Mouse (Mus musculus) midbrain, embryonic 14.5 days (tissue): ENCODE data around the gene Kcnq5. TPM values are rescaled to one million over a fixed set of nuclear protein-coding genes. Genes with fewer than 3 reads are reported as not detected.

ENCODE experiments used
- ATAC-seq: fragments of 200-750 bp; cut with Nextera tagmentation; 2 replicates; pipeline ENCODE4 v1.8.0; 2017; ENCODE audit warnings: moderate number of reproducible peaks, moderate library complexity; ENCODE audit not compliant: low FRiP score, low TSS enrichment
- DNase-seq: peaks from one replicate; pipeline ENCODE4 v3.0.0-alpha.2; 2015
- H3K27ac ChIP-seq: fragments of 300-500 bp; sonication (generic); replicated peaks from 2 replicates; pipeline ENCODE4 v1.5.1; 2014; ENCODE audit warnings: mild to moderate bottlenecking, low read depth, low read length, moderate library complexity
- H3K27me3 ChIP-seq: fragments of 300-500 bp; sonication (generic); 2 replicates; pipeline ENCODE4 v1.6.1; 2014; ENCODE audit warnings: low read length, control low read depth, mixed read lengths; ENCODE audit not compliant: control insufficient read depth, insufficient read depth
- H3K36me3 ChIP-seq: fragments of 300-500 bp; sonication (generic); 2 replicates; pipeline ENCODE4 v1.6.1; 2014; ENCODE audit warnings: low read length, control low read depth; ENCODE audit not compliant: control insufficient read depth, insufficient read depth
- H3K4me1 ChIP-seq: fragments of 300-500 bp; sonication (generic); 2 replicates; pipeline ENCODE4 v1.6.1; 2014; ENCODE audit warnings: mild to moderate bottlenecking, antibody characterized with exemption, low read length, control low read depth; ENCODE audit not compliant: control insufficient read depth, insufficient read depth
- H3K4me2 ChIP-seq: fragments of 300-500 bp; sonication (generic); 2 replicates; pipeline ENCODE4 v1.6.1; 2014; ENCODE audit warnings: mild to moderate bottlenecking, low read length, moderate library complexity
- H3K4me3 ChIP-seq: fragments of 300-500 bp; sonication (generic); replicated peaks from 2 replicates; pipeline ENCODE4 v1.5.1; 2014; ENCODE audit warnings: low read depth, low read length
- H3K9ac ChIP-seq: fragments of 300-500 bp; sonication (generic); replicated peaks from 2 replicates; pipeline ENCODE4 v1.6.1; 2014; ENCODE audit warnings: mild to moderate bottlenecking, low read length, moderate library complexity
- H3K9me3 ChIP-seq: fragments of 300-500 bp; sonication (generic); 2 replicates; pipeline ENCODE4 v1.6.1; 2016; ENCODE audit warnings: low read length, control low read depth, mixed read lengths; ENCODE audit not compliant: control insufficient read depth
- WGBS: fragments of 180-500 bp; shearing (Covaris S2); extraction: QIAGEN DNeasy Blood & Tissue Kit; methylation state at CpG from one replicate; pipeline ENCODE4 v1.1.7; 2014; 5-methylcytosine and 5-hydroxymethylcytosine counted together
- polyA plus RNA-seq: library from polyadenylated mRNA; unstranded; fragments of >200 nt; fragmentation: Nextera tagmentation; extraction: Ambion mirVana; gene quantifications from 2 replicates; pipeline ENCODE4 v1.2.1, GENCODE M21; 2014

Gene Kcnq5
- polyA plus RNA-seq, 1 experiment from 2014 or later: 1.2 TPM

DNA sequence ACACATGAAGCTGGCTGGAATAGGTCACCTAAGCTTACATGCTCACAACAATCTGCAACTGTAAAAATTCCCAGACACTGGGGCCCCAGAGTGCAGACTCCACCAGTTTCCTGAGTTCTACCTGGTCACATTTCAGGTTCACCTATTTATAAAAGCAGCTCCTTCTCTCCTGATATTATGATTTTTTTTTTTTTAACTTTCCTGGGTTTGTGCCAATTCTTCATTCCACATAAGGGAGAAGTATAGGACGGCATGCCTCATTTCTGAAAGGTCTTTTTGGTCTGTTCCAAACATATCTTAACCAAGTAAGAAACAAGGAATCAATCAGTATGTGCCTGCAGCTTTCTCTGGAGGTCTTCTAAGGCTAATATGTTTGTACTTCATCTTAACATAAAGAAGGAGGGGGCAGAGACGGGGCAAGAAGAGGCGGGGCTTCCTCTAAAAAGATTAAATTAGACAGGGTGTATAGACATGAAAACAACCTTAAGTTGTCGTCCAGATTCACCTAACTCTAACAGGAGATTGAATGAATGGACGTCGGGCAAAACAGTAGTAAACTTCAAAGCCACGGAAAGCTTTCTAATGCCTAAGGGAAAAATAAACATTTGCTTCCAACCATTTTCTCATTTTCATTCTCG is 2.0 kb downstream of the Kcnq5 start:
- 46% methylated on average over 8 of the region's 8 CpGs for WGBS
- no peak for ATAC-seq
- DNase-seq: peak; percentile 4

DNA sequence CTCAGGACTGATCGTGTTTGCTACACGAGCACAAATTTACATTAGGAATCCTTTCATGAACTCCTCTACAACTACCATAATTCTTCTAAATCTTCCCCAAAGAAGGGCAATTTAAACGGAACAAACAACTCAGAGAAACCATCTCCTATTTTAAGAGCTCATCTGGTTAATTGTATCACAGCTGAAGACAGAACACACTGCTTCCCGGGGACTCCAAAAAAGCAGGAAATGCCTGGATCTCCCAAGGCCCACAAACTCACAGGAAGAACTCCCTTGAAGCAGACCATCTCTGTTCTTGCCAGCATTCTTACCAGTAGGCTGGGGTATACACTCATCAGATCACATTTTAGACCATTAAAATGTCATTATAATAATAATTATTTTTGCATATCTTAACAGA is 3.7 kb downstream of the Kcnq5 start:
- Histone ChIP-seq H3K4me3 (no peak overlapping the region), H3K36me3 (no peaks in the 10 kb centered on the region), H3K4me1 (peaks cover 10% of the 10 kb centered on the region), H3K27me3 (peaks cover 19% of the 10 kb centered on the region), H3K9ac (no peak overlapping the region), H3K27ac (no peak overlapping the region), H3K9me3 (no peaks in the 10 kb centered on the region), H3K4me2 (no peak overlapping the region)
- 77% methylated on average over 4 of the region's 4 CpGs for WGBS
- DNase-seq: no peak
- ATAC-seq: no peak

More for the DNA sequence above, 2.0 kb downstream of the Kcnq5 start:
- Histone ChIP-seq H3K27me3 (peaks cover 23% of the 10 kb centered on the region), H3K36me3 (no peaks in the 10 kb centered on the region), H3K27ac (no peak overlapping the region), H3K4me2 (peak overlapping the region; percentile 98), H3K9me3 (no peaks in the 10 kb centered on the region), H3K4me3 (peak overlapping the region; percentile 74), H3K4me1 (peaks cover 10% of the 10 kb centered on the region), H3K9ac (no peak overlapping the region)

DNA sequence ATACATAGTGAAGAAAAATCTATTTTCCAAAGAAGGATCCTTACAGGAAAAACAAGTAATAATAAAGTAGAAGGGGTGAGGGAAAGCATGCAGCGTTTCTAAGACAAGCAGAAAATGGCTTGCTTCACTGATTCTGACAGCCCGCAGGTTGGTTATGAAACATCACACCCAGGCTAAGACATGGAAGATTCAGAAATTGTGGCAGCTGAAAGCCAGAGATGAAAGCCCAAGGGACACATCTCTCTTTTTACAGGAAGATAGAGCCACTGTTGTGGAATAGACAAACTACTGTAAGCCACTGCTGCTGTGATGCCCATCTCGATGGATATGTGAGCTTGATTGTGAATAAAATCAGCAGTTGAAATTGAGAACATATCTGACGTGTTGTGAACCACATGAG is 20.9 kb downstream of the Kcnq5 start:
- H3K27ac ChIP-seq: no peak overlapping the region
- H3K9me3 ChIP-seq: no peaks in the 10 kb centered on the region
- H3K9ac ChIP-seq: no peak overlapping the region
- 82% methylated on average over 4 of the region's 4 CpGs for WGBS
- DNase-seq (peak; percentile 15), ATAC-seq (no peak)
- H3K36me3 ChIP-seq: no peaks in the 10 kb centered on the region
- no peak overlapping the region for H3K4me3 ChIP-seq
- no peaks in the 10 kb centered on the region for H3K27me3 ChIP-seq
- H3K4me1 ChIP-seq: no peaks in the 10 kb centered on the region
- no peak overlapping the region for H3K4me2 ChIP-seq

DNA sequence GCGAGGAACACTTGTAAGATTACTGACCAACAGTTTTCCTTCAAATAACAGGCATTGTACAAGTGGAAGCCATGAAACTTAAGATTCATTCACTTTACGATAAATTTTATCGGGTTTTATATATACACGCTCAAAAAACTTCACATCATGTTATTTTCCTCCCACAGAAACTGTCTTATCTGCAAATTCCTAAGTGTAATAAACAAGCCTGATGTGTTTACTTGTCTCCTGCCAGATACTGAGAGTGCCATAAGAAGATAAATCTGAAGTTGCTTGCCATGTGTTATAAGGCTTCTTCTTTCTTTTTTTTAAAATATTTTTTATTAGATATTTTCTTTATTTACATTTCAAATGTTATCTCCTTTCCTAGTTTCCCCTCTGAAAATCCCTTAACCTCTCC is 34.6 kb downstream of the Kcnq5 start:
- ATAC-seq (no peak), DNase-seq (no peak)
- no peaks in the 10 kb centered on the region for H3K9me3 ChIP-seq
- no peaks in the 10 kb centered on the region for H3K36me3 ChIP-seq
- H3K9ac ChIP-seq: no peak overlapping the region
- 96% methylated on average over 4 of the region's 4 CpGs for WGBS
- H3K27ac ChIP-seq: no peak overlapping the region
- no peaks in the 10 kb centered on the region for H3K4me1 ChIP-seq
- H3K4me2 ChIP-seq: no peak overlapping the region
- no peak overlapping the region for H3K4me3 ChIP-seq
- H3K27me3 ChIP-seq: no peaks in the 10 kb centered on the region

DNA sequence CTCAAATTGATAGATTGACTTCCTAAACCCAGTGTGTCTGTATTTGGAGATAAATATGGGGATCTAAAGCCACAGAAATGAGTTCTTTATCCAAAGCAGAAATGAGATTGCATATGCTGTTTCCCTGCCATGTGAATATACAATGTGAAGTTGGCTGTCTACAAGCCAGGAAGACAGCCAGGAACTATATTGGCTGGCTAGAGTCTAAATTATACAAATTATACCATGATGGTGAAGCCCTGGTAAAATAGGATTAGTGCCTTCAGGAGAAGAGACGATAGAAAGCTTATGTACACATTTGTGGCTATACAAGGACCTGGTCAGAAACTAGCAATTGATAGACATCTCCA is 38.5 kb downstream of the Kcnq5 start:
- no peak for ATAC-seq
- H3K4me1 ChIP-seq: no peaks in the 10 kb centered on the region
- H3K27me3 ChIP-seq: no peaks in the 10 kb centered on the region
- H3K9ac ChIP-seq: no peak overlapping the region
- H3K27ac ChIP-seq: no peak overlapping the region
- no peak overlapping the region for H3K4me2 ChIP-seq
- 74% methylated on average over 1 of the region's 1 CpGs for WGBS
- no peaks in the 10 kb centered on the region for H3K36me3 ChIP-seq
- no peaks in the 10 kb centered on the region for H3K9me3 ChIP-seq
- H3K4me3 ChIP-seq: no peak overlapping the region
- no peak for DNase-seq

DNA sequence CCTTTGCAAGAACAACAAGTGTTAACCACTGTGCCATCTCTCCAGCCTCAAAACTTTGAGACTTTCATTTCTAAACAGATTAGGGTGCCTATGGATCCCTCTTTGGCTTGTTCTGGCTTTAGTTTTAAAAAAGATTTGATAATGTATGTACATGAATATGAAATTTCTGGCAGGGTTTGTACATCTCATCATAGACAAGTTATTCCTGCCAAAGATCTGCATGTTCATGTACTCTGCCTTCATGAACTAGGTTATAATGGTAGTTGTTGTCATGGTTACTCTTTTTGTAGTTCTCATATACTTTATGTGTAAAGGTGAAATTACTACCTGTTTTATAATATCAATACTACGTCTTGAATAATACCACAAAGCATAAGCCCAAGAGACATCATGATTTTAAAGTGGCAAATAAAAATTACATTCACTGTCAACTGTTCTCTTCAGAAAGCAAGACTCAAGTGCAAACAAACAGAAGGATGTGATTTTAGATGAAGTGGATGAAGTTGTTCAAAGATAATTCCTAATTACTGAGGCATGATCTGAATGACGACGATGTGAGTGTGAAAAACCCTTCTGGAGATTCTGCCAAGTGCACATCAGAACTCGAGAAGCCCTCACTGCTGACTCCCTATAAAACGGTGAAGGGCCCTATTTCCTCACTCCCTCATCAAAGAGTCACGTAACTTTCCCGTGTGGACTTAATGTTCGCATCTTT is 39.0 kb downstream of the Kcnq5 start:
- Histone ChIP-seq H3K4me2 (no peak overlapping the region), H3K9ac (no peak overlapping the region), H3K4me1 (no peaks in the 10 kb centered on the region), H3K27me3 (no peaks in the 10 kb centered on the region), H3K4me3 (no peak overlapping the region), H3K27ac (no peak overlapping the region), H3K36me3 (no peaks in the 10 kb centered on the region), H3K9me3 (no peaks in the 10 kb centered on the region)
- WGBS: 90% methylated on average over 8 of the region's 8 CpGs
- DNase-seq: no peak
- ATAC-seq: no peak

DNA sequence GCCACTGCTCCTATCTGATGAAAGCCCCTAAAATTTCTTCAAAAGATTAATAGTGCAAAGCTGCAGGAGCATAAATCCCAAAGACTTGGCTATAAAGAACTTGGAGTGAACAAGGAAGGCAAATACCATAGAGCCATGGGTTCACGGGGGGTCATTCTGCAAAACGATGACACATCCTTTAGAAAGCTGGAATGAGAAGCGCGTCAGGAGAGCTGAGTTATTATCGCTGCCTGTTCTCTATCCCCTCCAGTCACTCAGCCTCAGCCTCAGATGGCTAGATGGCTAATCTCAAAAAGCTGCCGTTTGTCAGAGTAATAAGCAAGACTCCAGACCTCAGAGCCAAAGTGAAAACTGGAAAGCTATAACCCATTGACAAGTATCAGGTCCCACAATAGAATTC is 42.5 kb downstream of the Kcnq5 start:
- Histone ChIP-seq H3K27me3 (no peaks in the 10 kb centered on the region), H3K9ac (no peak overlapping the region), H3K4me1 (no peaks in the 10 kb centered on the region), H3K27ac (no peak overlapping the region), H3K9me3 (no peaks in the 10 kb centered on the region), H3K36me3 (no peaks in the 10 kb centered on the region), H3K4me2 (no peak overlapping the region), H3K4me3 (no peak overlapping the region)
- DNase-seq: peak; percentile 24
- ATAC-seq: peak; percentile 37; the same call in 1 of the 2 replicates
- 35% methylated on average over 6 of the region's 6 CpGs for WGBS

DNA sequence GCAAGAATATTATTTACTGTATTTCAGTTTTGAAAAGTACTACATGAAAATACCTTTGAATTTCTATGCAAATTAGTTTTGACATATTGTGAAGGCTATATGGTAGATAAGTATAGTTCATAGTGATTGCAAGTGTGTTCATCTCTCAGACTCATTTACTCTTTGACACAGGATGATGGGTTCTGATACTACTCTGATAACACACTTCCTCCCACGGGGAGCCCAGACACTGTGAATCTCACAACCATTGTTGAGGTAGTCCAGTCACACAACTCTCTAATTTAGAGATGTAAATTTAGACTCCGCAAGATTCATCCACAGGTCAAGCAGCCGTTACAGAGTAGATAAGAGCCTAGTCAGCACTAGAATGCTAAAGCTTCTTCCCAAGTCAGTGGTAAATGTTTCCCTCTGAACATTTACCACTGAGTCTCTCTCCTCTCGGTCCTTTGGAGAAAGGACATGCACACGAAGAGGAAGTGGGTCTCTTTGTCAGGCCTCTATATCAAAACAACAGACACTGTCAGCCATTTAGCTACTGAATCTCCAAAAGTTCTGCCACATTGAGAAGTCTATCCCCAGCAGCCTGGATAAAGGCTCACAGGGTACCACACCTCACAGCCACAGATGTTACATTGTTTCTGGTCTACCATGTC is 65.5 kb downstream of the Kcnq5 start:
- H3K4me1 ChIP-seq: no peaks in the 10 kb centered on the region
- no peak for DNase-seq
- no peak for ATAC-seq
- no peak overlapping the region for H3K27ac ChIP-seq
- H3K36me3 ChIP-seq: no peaks in the 10 kb centered on the region
- WGBS: 85% methylated on average over 5 of the region's 5 CpGs
- H3K4me2 ChIP-seq: no peak overlapping the region
- no peaks in the 10 kb centered on the region for H3K9me3 ChIP-seq
- no peaks in the 10 kb centered on the region for H3K27me3 ChIP-seq
- H3K9ac ChIP-seq: no peak overlapping the region
- no peak overlapping the region for H3K4me3 ChIP-seq

DNA sequence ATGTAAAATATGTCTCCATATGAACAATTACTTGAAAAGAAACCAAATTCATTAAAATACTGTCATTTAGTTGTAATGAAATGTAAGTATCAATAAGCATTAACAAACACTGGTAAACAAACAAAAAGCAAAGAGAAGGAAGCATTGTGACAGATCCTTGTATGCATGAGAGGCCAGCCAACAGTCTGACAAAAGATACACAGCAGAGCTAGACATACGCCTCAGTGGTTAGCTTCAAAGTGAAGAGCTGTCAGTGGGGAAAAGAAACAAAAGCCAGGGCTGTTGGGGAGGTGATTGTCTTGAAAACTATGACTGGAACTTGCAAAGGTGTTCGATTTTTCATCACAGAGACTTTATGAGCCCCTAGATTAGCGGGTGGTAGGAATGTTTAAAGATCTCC is 78.0 kb downstream of the Kcnq5 start:
- H3K9ac ChIP-seq: no peak overlapping the region
- no peaks in the 10 kb centered on the region for H3K4me1 ChIP-seq
- no peak overlapping the region for H3K4me3 ChIP-seq
- no peaks in the 10 kb centered on the region for H3K36me3 ChIP-seq
- H3K27ac ChIP-seq: no peak overlapping the region
- DNase-seq: no peak
- H3K27me3 ChIP-seq: no peaks in the 10 kb centered on the region
- H3K4me2 ChIP-seq: no peak overlapping the region
- ATAC-seq: no peak
- no peaks in the 10 kb centered on the region for H3K9me3 ChIP-seq
- 30% methylated on average over 3 of the region's 3 CpGs for WGBS
